Mouse (Mus musculus): Measurements from ENCODE around the gene Pgpep1l. TPM values are rescaled to one million over a fixed set of nuclear protein-coding genes. Genes with fewer than 3 reads are reported as not detected.
"Not testable (repeated sequence)": the region's sequence is repeated elsewhere in the genome, so short reads cannot be mapped to it uniquely, and the experiment has no call there.

Gene Pgpep1l
- polyA plus RNA-seq, 1 experiment from 2014 or later, result not detected

GRCm38 (mm10) chr7:68293997-68294789, 30.2 kb upstream of the Pgpep1l start:
- Histone ChIP-seq H3K4me3 (no peak overlapping the region), H3K4me2 (no peak overlapping the region), H3K36me3 (ENCODE audit: poor library complexity, severe bottlenecking) (no peaks in the 10 kb centered on the region), H3K27me3 (no peaks in the 10 kb centered on the region), H3K9ac (no peak overlapping the region), H3K9me3 (replicated peaks) (no peaks in the 10 kb centered on the region), H3K4me1 (no peaks in the 10 kb centered on the region), H3K27ac (no peak overlapping the region)
- ATAC-seq, result no peak
- 76% methylated on average over 16 of the region's 16 CpGs for WGBS

GRCm38 (mm10) chr7:68291603-68292002, 27.6 kb upstream of the Pgpep1l start:
- 80% methylated on average over 1 of the region's 1 CpGs for WGBS
- no peaks in the 10 kb centered on the region for H3K36me3 ChIP-seq (ENCODE audit: poor library complexity, severe bottlenecking)
- no peaks in the 10 kb centered on the region for H3K9me3 ChIP-seq (replicated peaks)

GRCm38 (mm10) chr7:68289081-68289480, 25.0 kb upstream of the Pgpep1l start:
- no peaks in the 10 kb centered on the region for H3K36me3 ChIP-seq (ENCODE audit: poor library complexity, severe bottlenecking)
- H3K4me2 ChIP-seq, result no peak overlapping the region
- H3K27ac ChIP-seq, result no peak overlapping the region
- H3K27me3 ChIP-seq, result no peaks in the 10 kb centered on the region
- no peaks in the 10 kb centered on the region for H3K4me1 ChIP-seq
- ATAC-seq, result no peak
- H3K9me3 ChIP-seq (replicated peaks), result no peaks in the 10 kb centered on the region
- WGBS, result 95% methylated on average over 8 of the region's 8 CpGs
- no peak overlapping the region for H3K9ac ChIP-seq
- no peak overlapping the region for H3K4me3 ChIP-seq

More at GRCm38 (mm10) chr7:68291603-68292002, 27.6 kb upstream of the Pgpep1l start:
- H3K4me2 ChIP-seq, result no peak overlapping the region
- H3K4me1 ChIP-seq, result no peaks in the 10 kb centered on the region
- H3K9ac ChIP-seq, result no peak overlapping the region
- no peak overlapping the region for H3K27ac ChIP-seq
- no peak for ATAC-seq
- H3K4me3 ChIP-seq, result no peak overlapping the region
- no peaks in the 10 kb centered on the region for H3K27me3 ChIP-seq

- not testable (repeated sequence) for H3K4me2 ChIP-seq; H3K27me3 ChIP-seq; H3K4me1 ChIP-seq; H3K9me3 ChIP-seq (replicated peaks); H3K4me3 ChIP-seq; H3K36me3 ChIP-seq (ENCODE audit: poor library complexity, severe bottlenecking); H3K27ac ChIP-seq; H3K9ac ChIP-seq; ATAC-seq
- 92% methylated on average over 4 of the region's 4 CpGs for WGBS
These were observed 24.0 kb upstream of the Pgpep1l start for GRCm38 (mm10) chr7:68288000-68288399.

GRCm38 (mm10) chr7:68287582-68287981, 23.5 kb upstream of the Pgpep1l start:
- Histone ChIP-seq H3K4me1 (no peaks in the 10 kb centered on the region), H3K36me3 (ENCODE audit: poor library complexity, severe bottlenecking) (no peaks in the 10 kb centered on the region), H3K4me2 (no peak overlapping the region), H3K27ac (no peak overlapping the region), H3K9ac (no peak overlapping the region), H3K4me3 (no peak overlapping the region), H3K27me3 (no peaks in the 10 kb centered on the region), H3K9me3 (replicated peaks) (no peaks in the 10 kb centered on the region)
- WGBS, result 88% methylated on average over 2 of the region's 2 CpGs
- no peak for ATAC-seq

GRCm38 (mm10) chr7:68286526-68287481, 22.8 kb upstream of the Pgpep1l start:
- Histone ChIP-seq H3K4me3 (no peak overlapping the region), H3K27ac (no peak overlapping the region), H3K4me2 (no peak overlapping the region), H3K27me3 (no peaks in the 10 kb centered on the region), H3K9me3 (replicated peaks) (no peaks in the 10 kb centered on the region), H3K36me3 (ENCODE audit: poor library complexity, severe bottlenecking) (no peaks in the 10 kb centered on the region), H3K4me1 (no peaks in the 10 kb centered on the region), H3K9ac (no peak overlapping the region)
- no peak for ATAC-seq
- 94% methylated on average over 24 of the region's 24 CpGs for WGBS

GRCm38 (mm10) chr7:68285851-68286298, 21.8 kb upstream of the Pgpep1l start:
- Histone ChIP-seq H3K36me3 (ENCODE audit: poor library complexity, severe bottlenecking) (no peaks in the 10 kb centered on the region), H3K27me3 (no peaks in the 10 kb centered on the region), H3K27ac (no peak overlapping the region), H3K9ac (no peak overlapping the region), H3K4me2 (no peak overlapping the region), H3K4me3 (no peak overlapping the region), H3K4me1 (no peaks in the 10 kb centered on the region), H3K9me3 (replicated peaks) (no peaks in the 10 kb centered on the region)
- WGBS, result 89% methylated on average over 8 of the region's 8 CpGs
- no peak for ATAC-seq

GRCm38 (mm10) chr7:68283776-68284175, 19.7 kb upstream of the Pgpep1l start:
- H3K4me3 ChIP-seq, result no peak overlapping the region
- H3K27me3 ChIP-seq, result no peaks in the 10 kb centered on the region
- no peaks in the 10 kb centered on the region for H3K36me3 ChIP-seq (ENCODE audit: poor library complexity, severe bottlenecking)
- no peak for ATAC-seq
- 93% methylated on average over 7 of the region's 7 CpGs for WGBS
- no peak overlapping the region for H3K27ac ChIP-seq
- H3K4me1 ChIP-seq, result no peaks in the 10 kb centered on the region
- no peak overlapping the region for H3K4me2 ChIP-seq
- H3K9ac ChIP-seq, result no peak overlapping the region
- no peaks in the 10 kb centered on the region for H3K9me3 ChIP-seq (replicated peaks)

GRCm38 (mm10) chr7:68283133-68283520, 19.1 kb upstream of the Pgpep1l start:
- not testable (repeated sequence) for H3K36me3 ChIP-seq (ENCODE audit: poor library complexity, severe bottlenecking); H3K9ac ChIP-seq; H3K27ac ChIP-seq; H3K9me3 ChIP-seq (replicated peaks); H3K4me1 ChIP-seq; H3K4me3 ChIP-seq; ATAC-seq; H3K4me2 ChIP-seq; H3K27me3 ChIP-seq
- WGBS, result 89% methylated on average over 4 of the region's 4 CpGs

GRCm38 (mm10) chr7:68282304-68283132, 18.5 kb upstream of the Pgpep1l start:
- Histone ChIP-seq H3K4me2 (no peak overlapping the region), H3K27ac (no peak overlapping the region), H3K4me3 (no peak overlapping the region), H3K9ac (no peak overlapping the region), H3K9me3 (replicated peaks) (no peaks in the 10 kb centered on the region), H3K4me1 (no peaks in the 10 kb centered on the region), H3K36me3 (ENCODE audit: poor library complexity, severe bottlenecking) (no peaks in the 10 kb centered on the region), H3K27me3 (0 out of 2 replicates have a peak, but pooled peaks cover 6% of the 10 kb centered on the region)
- no peak for ATAC-seq
- 93% methylated on average over 22 of the region's 22 CpGs for WGBS

- Histone ChIP-seq H3K4me3 (no peak overlapping the region), H3K27me3 (peaks cover 14% of the 10 kb centered on the region), H3K4me1 (peaks cover 1% of the 10 kb centered on the region; the same call in 1 of the 2 replicates), H3K9ac (no peak overlapping the region), H3K36me3 (ENCODE audit: poor library complexity, severe bottlenecking) (no peaks in the 10 kb centered on the region), H3K4me2 (no peak overlapping the region), H3K27ac (no peak overlapping the region), H3K9me3 (replicated peaks) (no peaks in the 10 kb centered on the region)
- no peak for ATAC-seq
- 81% methylated on average over 5 of the region's 5 CpGs for WGBS
These were observed 17.3 kb upstream of the Pgpep1l start for GRCm38 (mm10) chr7:68281341-68281740.

All from forebrain, embryonic 13.5 days (tissue).